Mouse (Mus musculus) small intestine, adult 2 months (tissue): ENCODE results near the gene Marveld1. TPM values are rescaled to one million over a fixed set of nuclear protein-coding genes. Genes with fewer than 3 reads are reported as not detected.

Experiments used
- H3K27ac ChIP-seq: fragments of 200-500 bp; 2 replicates; pipeline ENCODE4 v1.5.1; 2012; ENCODE audit warnings: low read depth, low read length, control low read depth, inconsistent platforms; ENCODE audit not compliant: insufficient read depth
- H3K27me3 ChIP-seq: fragments of 200-500 bp; 2 replicates; pipeline ENCODE4 v1.6.1; 2012; ENCODE audit warnings: mild to moderate bottlenecking, moderate library complexity, low read length, inconsistent platforms; ENCODE audit not compliant: control insufficient read depth, insufficient read depth
- H3K36me3 ChIP-seq: fragments of 200-500 bp; 2 replicates; pipeline ENCODE4 v1.6.1; 2012; ENCODE audit warnings: mild to moderate bottlenecking, low read length, control low read depth, inconsistent platforms; ENCODE audit not compliant: control insufficient read depth, insufficient read depth
- H3K4me1 ChIP-seq: fragments of 200-500 bp; 2 replicates; pipeline ENCODE4 v1.6.1; 2012; ENCODE audit warnings: low read length, inconsistent platforms, mixed read lengths; ENCODE audit not compliant: control insufficient read depth, insufficient read depth, insufficient read length
- H3K4me3 ChIP-seq: fragments of 200-500 bp; 2 replicates; pipeline ENCODE4 v1.5.1; 2012; ENCODE audit warnings: low read depth, mild to moderate bottlenecking, control low read depth, inconsistent platforms, low read length, moderate library complexity
- CTCF ChIP-seq: fragments of 200-500 bp; IDR thresholded peaks from 2 replicates; pipeline ENCODE4 v1.5.1; 2012; ENCODE audit warnings: low read depth, mild to moderate bottlenecking, control low read depth, inconsistent platforms, low read length, moderate library complexity, mixed read lengths; ENCODE audit not compliant: insufficient replicate concordance, insufficient read length; ENCODE audit errors: extremely low read depth
- POLR2A ChIP-seq: fragments of 200-500 bp; IDR thresholded peaks from 2 replicates; pipeline ENCODE4 v1.6.1; 2012; ENCODE audit warnings: low read depth, mild to moderate bottlenecking, control low read depth, inconsistent platforms, low read length, moderate library complexity
- WGBS: fragments of 180-500 bp; shearing (Covaris S2); methylation state at CpG from one replicate; pipeline ENCODE4 v1.1.7; 2018; 5-methylcytosine and 5-hydroxymethylcytosine counted together
- polyA plus RNA-seq: library from polyadenylated mRNA; depleted of rRNA; stranded (reverse); fragments of >200 nt; gene quantifications from 2 replicates; pipeline ENCODE4 v1.2.3, GENCODE M21; 2012

The Marveld1 gene
- polyA plus RNA-seq, 1 experiment: 38.0 TPM

DNA sequence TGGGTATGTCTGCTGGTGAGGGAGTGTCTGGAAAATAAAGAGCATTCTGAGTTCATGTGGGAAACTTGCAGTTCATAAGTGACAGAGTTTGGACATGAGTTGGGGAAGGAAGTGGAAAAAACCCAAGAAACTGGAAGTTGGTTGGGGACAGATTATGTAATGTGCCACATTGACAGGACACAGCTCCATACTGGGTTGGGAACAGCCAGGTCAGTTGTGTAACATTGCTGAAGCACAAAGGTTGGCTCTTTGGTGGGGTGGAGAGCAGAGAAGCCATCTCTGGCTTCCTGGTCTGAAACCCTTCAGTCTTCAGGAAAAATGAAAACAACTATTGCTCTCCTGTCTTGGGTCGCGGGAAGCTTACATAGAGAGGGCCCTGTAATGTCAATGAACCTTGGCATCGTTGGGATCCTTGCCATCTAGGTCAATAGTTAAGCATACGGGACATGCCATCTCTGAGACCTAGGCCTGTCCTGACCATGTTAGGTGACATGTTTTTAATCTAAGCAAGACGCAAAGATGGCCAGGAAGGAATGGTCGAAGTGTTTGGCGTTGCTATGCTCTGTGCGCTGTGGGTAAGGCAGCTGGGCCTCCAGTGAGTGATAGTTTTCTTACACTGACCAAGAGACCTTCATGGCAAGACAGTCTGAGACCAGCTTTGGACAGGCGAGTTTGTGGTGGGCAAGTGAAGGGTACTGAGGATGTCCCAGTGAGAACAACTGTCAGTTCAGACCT lies 757 bp upstream of the Marveld1 start:
- peaks cover 15% of the 10 kb centered on the region; the same call in 1 of the 2 replicates for H3K4me1 ChIP-seq
- no peak for TF ChIP-seq CTCF
- no peak for TF ChIP-seq POLR2A
- peaks cover 9% of the 10 kb centered on the region; the same call in 1 of the 2 replicates for H3K27me3 ChIP-seq
- H3K4me3 ChIP-seq: no peak overlapping the region
- peak overlapping the region; percentile 8; the same call in 1 of the 2 replicates for H3K27ac ChIP-seq
- WGBS: 82% methylated on average over 9 of the region's 9 CpGs
- no peaks in the 10 kb centered on the region for H3K36me3 ChIP-seq

DNA sequence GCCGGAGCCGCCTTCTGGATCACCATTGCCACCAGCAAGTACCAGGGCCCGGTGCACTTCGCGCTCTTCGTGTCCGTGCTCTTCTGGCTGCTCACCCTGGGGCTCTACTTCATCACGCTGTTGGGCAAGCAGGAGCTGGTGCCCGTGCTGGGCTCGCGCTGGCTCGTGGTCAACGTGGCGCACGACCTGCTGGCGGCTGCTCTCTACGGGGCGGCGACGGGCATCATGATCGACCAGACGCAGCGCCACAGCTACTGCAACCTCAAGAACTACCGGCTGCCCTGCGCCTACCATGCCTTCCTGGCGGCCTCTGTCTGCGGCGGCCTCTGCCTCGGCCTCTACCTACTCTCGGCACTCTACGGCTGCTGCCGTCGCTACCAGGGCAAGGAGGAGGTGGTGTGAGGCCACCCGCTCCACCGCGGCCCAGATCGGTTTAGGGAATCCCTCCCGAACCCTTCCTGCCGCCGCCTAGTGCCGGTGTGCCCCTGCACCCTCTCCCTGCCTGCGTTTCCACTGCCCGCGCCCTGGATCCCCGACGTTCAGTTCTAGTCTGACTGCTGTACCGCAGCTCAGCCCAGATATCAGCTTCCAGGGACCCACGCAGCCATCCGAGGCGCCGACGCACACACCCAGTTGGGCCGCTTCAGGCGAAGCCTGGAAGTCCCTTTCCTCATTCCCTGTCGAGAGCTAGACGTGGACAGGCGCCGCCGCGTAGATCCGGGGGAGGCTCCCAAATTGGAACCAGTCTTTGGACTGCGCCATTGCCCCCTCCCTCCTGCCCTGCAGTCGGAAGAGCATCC lies 769 bp downstream of the Marveld1 start:
- Histone ChIP-seq H3K36me3 (no peaks in the 10 kb centered on the region), H3K4me3 (peak overlapping the region; percentile 92), H3K4me1 (peaks cover 18% of the 10 kb centered on the region; the same call in 1 of the 2 replicates), H3K27ac (peak overlapping the region; percentile 84), H3K27me3 (peaks cover 9% of the 10 kb centered on the region; the same call in 1 of the 2 replicates)
- peak; percentile 37; the same call in 1 of the 2 replicates for TF ChIP-seq POLR2A
- TF ChIP-seq CTCF: no peak
- WGBS: under 1% methylated on average over 63 of the region's 63 CpGs

DNA sequence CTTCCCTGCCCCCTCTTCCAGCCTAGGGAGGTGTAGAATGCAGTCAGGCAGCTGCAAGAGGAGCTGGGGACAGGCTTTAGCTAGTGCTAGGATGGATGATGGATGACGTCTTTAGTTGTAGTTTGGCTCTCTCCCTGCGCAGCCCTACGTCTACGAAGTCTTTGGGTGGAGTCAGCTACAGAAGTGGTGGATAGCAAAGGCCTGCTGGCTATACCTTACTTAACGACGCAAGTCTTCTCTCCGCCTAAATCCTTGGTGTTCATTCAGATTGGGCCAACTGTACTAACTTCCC lies 1.3 kb downstream of the Marveld1 start:
- H3K4me1 ChIP-seq: peaks cover 18% of the 10 kb centered on the region; the same call in 1 of the 2 replicates
- TF ChIP-seq POLR2A (no peak), CTCF (no peak)
- peak overlapping the region; percentile 84 for H3K27ac ChIP-seq

DNA sequence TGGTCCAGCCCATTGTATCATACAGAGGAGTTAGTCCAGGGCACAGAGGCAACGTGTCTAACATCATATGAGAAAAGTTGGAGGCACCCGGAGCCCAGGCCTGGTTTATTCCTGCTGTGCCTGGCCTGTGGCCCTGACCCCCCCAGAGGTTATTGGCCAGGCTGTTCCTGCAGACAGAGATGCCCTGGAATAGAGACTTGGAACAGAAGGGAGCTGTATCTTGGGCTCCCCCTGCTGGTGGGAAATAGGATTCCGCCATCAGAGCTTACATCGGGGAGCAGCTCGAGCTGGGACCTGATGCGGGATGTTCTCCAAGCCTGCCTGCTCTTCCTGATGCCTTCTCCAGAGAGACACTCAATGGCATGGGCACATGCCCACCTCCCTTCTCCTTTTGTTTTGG lies 4.8 kb downstream of the Marveld1 start:
- WGBS: 3% methylated on average over 6 of the region's 6 CpGs
- H3K4me3 ChIP-seq: no peak overlapping the region
- H3K36me3 ChIP-seq: no peaks in the 10 kb centered on the region
- TF ChIP-seq POLR2A (no peak), CTCF (peak; percentile 90; the same call in 1 of the 2 replicates)
- no peak overlapping the region for H3K27ac ChIP-seq
- H3K27me3 ChIP-seq: peaks cover 9% of the 10 kb centered on the region; the same call in 1 of the 2 replicates
- H3K4me1 ChIP-seq: peaks cover 16% of the 10 kb centered on the region; the same call in 1 of the 2 replicates

More for the DNA sequence above, 1.3 kb downstream of the Marveld1 start:
- Histone ChIP-seq H3K4me3 (peak overlapping the region; percentile 92), H3K27me3 (peaks cover 9% of the 10 kb centered on the region; the same call in 1 of the 2 replicates), H3K36me3 (no peaks in the 10 kb centered on the region)
- 51% methylated on average over 7 of the region's 7 CpGs for WGBS

DNA sequence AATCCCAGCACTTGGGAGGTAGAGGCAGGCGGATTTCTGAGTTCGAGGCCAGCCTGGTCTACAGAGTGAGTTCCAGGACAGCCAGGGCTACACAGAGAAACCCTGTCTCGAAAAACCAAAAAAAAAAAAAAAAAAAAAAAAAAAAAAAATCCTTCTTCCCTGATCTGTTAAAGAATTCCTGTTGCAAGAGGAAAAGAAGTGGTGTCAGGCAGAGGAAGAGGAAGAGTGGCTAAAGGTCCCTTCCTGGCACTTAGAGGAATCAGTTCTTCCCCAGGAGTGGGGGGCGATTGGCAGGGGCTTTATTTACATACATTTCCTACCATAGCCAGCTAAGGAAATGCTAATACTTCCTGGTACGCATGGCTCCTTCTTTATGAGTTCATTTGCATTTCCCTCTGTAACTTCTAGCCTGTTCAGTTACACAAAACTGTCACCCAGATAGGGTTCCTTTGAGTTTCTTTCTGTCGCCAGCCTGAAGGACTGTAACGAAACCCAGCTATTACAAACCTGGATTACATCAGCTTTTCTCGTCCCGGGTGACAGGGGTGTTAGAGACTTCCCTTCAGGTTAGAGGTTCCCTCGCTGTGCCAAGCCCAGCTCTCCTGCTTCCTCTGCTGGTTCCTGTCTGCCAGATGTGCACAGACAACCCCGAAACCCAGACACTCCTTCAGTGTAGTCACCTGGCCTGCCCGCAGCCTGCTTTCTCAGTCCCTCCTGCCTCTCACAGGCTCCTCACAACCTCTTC lies 10.5 kb downstream of the Marveld1 start:
- Histone ChIP-seq H3K4me1 (no peaks in the 10 kb centered on the region), H3K27ac (no peak overlapping the region), H3K4me3 (no peak overlapping the region), H3K36me3 (no peaks in the 10 kb centered on the region), H3K27me3 (no peaks in the 10 kb centered on the region)
- 64% methylated on average over 12 of the region's 12 CpGs for WGBS
- TF ChIP-seq CTCF: no peak
- no peak for TF ChIP-seq POLR2A

DNA sequence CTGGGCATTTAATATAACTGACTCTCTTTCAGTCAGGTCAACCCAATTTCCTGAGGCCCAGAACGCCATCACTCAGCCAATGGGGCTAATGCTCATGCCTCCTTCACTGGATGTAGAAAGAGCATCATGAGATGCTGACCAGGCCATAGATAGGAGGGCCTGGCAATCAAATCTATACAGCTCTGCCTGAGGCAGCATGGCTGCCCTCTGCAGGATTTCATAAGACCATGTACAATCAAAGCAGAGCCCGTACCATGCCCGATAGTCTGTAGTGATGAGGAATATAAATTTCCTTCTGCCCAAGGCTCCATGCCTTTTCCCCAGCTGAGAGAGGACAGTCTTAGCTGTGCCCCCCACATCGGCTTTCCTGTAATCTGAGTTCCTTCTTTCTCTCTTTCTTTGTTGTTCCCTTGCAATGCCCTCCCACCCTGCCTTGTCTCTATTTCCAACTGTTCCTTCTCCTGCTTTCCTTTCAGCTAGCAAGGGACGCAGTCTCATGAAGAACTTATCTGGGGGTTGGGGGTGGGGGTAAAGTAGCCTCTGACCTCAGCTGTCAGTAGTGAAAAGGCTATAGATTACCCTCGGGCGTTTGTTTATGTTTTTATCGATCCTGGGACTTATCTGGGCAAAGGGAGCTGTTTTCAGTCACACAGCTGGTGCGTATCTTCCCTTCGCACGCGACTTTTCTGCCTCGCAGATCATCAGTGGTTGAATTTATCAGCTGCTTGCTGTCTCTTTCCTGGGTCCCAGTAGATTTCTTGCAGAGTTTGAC lies 11.2 kb downstream of the Marveld1 start:
- no peaks in the 10 kb centered on the region for H3K4me1 ChIP-seq
- WGBS: 46% methylated on average over 13 of the region's 13 CpGs
- H3K27ac ChIP-seq: no peak overlapping the region
- TF ChIP-seq POLR2A (no peak), CTCF (no peak)
- no peak overlapping the region for H3K4me3 ChIP-seq
- no peaks in the 10 kb centered on the region for H3K36me3 ChIP-seq
- no peaks in the 10 kb centered on the region for H3K27me3 ChIP-seq
